Mouse (Mus musculus) R1 (cell line): ENCODE data around the gene Abcc10.

Experiments
- DNase-seq: peaks from one replicate; pipeline ENCODE4 v3.0.0-alpha.2; 2018; ENCODE audit warnings: low read depth, low spot score

Gene Abcc10

GRCm38 (mm10) chr17:46327906-46328534 lies at the start of gene Abcc10:
Abcc10 (minus strand) TSS chr17:46328352.
- peak; percentile 98 for DNase-seq

GRCm38 (mm10) chr17:46371783-46372182 lies 43.6 kb upstream of the Abcc10 start:
- peak; percentile 77 for DNase-seq

GRCm38 (mm10) chr17:46351026-46351700 lies 23.0 kb upstream of the Abcc10 start:
- DNase-seq: no peak

- DNase-seq: no peak
Observed at GRCm38 (mm10) chr17:46341208-46341607, 13.1 kb upstream of the Abcc10 start.

- DNase-seq: peak; percentile 65
Observed at GRCm38 (mm10) chr17:46336475-46336874, 8.3 kb upstream of the Abcc10 start.

- no peak for DNase-seq
Observed at GRCm38 (mm10) chr17:46328723-46329122, 571 bp upstream of the Abcc10 start.

GRCm38 (mm10) chr17:46327413-46327905 lies 693 bp downstream of the Abcc10 start:
- peak; percentile 34 for DNase-seq

GRCm38 (mm10) chr17:46322046-46322823 lies 5.9 kb downstream of the Abcc10 start:
- no peak for DNase-seq

GRCm38 (mm10) chr17:46320492-46320891 lies 7.7 kb downstream of the Abcc10 start:
- DNase-seq: no peak

- DNase-seq: no peak
Observed at GRCm38 (mm10) chr17:46315813-46316212, 12.3 kb downstream of the Abcc10 start.

- DNase-seq: no peak
Observed at GRCm38 (mm10) chr17:46313135-46313715, 14.9 kb downstream of the Abcc10 start.

GRCm38 (mm10) chr17:46310515-46310914 lies 17.6 kb downstream of the Abcc10 start:
- peak; percentile 53 for DNase-seq

GRCm38 (mm10) chr17:46309835-46310234 lies 18.3 kb downstream of the Abcc10 start:
- DNase-seq: no peak

GRCm38 (mm10) chr17:46306956-46307355 lies 21.2 kb downstream of the Abcc10 start:
- no peak for DNase-seq

GRCm38 (mm10) chr17:46304184-46304583 lies 24.0 kb downstream of the Abcc10 start:
- no peak for DNase-seq

- DNase-seq: no peak
Observed at GRCm38 (mm10) chr17:46301892-46302291, 26.3 kb downstream of the Abcc10 start.

- peak; percentile 91 for DNase-seq
Observed at GRCm38 (mm10) chr17:46298220-46298913, 29.8 kb downstream of the Abcc10 start.

- peak; percentile 26 for DNase-seq
Observed at GRCm38 (mm10) chr17:46297364-46298219, 30.6 kb downstream of the Abcc10 start, which contains the start of gene Dlk2. Dlk2 (plus strand) TSS chr17:46297421.

GRCm38 (mm10) chr17:46297028-46297363 lies 31.2 kb downstream of the Abcc10 start:
- no peak for DNase-seq

GRCm38 (mm10) chr17:46296601-46297000 lies 31.6 kb downstream of the Abcc10 start:
- no peak for DNase-seq
